Mouse (Mus musculus) left cerebral cortex, postnatal 10 days (tissue): ENCODE data around the gene Ndufb5. TPM values are rescaled to one million over a fixed set of nuclear protein-coding genes. Genes with fewer than 3 reads are reported as not detected.
"Not testable (repeated sequence)": the region's sequence is repeated elsewhere in the genome, so short reads cannot be mapped to it uniquely, and the experiment has no call there.

Experiments used
- DNase-seq, 2 experiments: peaks; one replicate each; pipeline ENCODE4 v3.0.0; 2021 to 2022; ENCODE audit warnings: low spot score in 2 of 2, mixed read lengths in 1 of 2; ENCODE audit errors: extremely low spot score in 1 of 2
- intact Hi-C: fragments of 180-260 bp; cut with DNase I; formaldehyde crosslinking; loops from one replicate; pipeline ENCODE4 v1.15.1; 2025
- total RNA-seq, 2 experiments: library from RNA; stranded (reverse); gene quantifications; 2 replicates each; pipeline ENCODE4 v1.2.3; 2021

The Ndufb5 gene
- total RNA-seq, 2 experiments from 2014 or later = 194 to 198 TPM

GRCm38 (mm10) chr3:32718271-32718670, 18.5 kb upstream of the Ndufb5 start:
- intact Hi-C loops = no loop called here
- DNase-seq = no peak

GRCm38 (mm10) chr3:32724191-32724590, 12.6 kb upstream of the Ndufb5 start:
- intact Hi-C loops = no loop called here
- no peak for DNase-seq

- no peak for DNase-seq
- intact Hi-C loops = no loop called here
Observed at GRCm38 (mm10) chr3:32725951-32726350, 10.8 kb upstream of the Ndufb5 start.

DNA sequence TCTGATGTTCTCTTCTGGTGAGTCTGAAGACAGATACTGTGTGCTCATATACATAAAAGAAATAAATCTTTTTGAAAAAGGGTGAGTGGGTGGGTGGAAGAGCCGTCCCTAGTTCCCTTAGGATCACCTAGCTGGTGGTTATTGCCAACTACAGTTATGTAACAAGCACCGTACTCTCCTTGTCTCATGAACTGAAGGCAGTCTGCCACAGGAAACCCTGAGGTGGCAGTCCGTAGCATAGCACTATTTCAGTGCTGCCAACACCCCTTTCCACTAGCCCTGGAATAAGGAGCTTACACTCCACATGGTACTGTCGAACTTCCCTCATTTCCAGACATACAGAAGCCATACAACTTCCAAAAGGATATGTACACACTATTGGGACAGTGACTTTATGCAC, 8.9 kb upstream of the Ndufb5 start:
- intact Hi-C loops = no loop called here
- no peak for DNase-seq

GRCm38 (mm10) chr3:32737172-32737655, 424 bp downstream of the Ndufb5 start, which contains the start of gene Mrpl47:
Gene Mrpl47, minus strand, starts transcription at chr3:32737605.
- DNase-seq = no peak
- intact Hi-C loops = loop anchor here (5.0 to 10.0 kb wide), 2 partner anchors 80 to 1068 kb away; partner anchors contain the start of gene Usp13

GRCm38 (mm10) chr3:32738549-32738948, 1.8 kb downstream of the Ndufb5 start:
- DNase-seq = no peak
- intact Hi-C loops = loop anchor here (5.0 to 10.0 kb wide), 2 partner anchors 79 to 1066 kb away; partner anchors contain the start of gene Usp13

- no peak for DNase-seq
- intact Hi-C loops = no loop called here
Observed at GRCm38 (mm10) chr3:32742276-32742780, 5.5 kb downstream of the Ndufb5 start.

DNA sequence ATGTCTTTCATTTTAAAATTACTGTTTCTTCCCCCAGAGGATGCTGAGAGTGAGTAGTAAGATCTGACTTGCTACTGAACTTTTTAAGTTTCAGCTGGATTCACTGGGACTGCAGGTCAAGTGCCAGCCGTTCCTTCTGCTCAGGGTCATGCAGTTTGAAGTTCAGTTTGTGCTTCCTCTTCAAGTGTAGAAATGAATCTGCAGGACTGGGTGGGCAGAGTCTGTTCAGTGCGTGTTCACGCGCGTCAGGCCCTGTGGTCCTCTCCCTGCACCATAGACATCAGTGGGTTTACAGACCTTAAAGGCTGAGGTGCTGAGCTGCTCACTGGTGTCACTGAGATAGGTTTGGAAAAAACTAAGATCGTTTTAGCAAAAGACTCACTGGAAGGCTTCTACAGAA, 8.2 kb downstream of the Ndufb5 start:
- intact Hi-C loops = no loop called here
- no peak for DNase-seq

DNA sequence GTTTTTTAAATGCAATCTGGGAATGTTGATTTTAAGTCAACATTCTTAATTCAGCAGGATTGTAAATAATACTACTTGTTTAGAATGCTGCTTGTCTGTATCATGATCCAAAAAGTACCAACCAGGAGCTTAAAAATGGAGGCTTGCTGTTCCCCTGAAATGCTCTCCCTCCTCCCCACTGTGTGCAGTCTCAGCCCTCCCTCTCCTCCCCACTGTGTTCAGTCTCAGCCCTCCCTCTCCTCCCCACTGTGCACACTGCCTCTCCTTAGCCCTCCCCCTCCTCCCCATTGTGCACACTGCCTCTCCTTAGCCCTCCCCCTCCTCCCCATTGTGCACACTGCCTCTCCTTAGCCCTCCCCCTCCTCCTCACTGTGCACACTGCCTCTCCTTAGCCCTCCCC, 8.6 kb downstream of the Ndufb5 start:
- intact Hi-C loops, DNase-seq: not testable (repeated sequence)

- intact Hi-C loops = no loop called here
- DNase-seq = no peak
Observed at GRCm38 (mm10) chr3:32748384-32748783, 11.6 kb downstream of the Ndufb5 start.

GRCm38 (mm10) chr3:32749820-32750579, 13.2 kb downstream of the Ndufb5 start:
- DNase-seq = no peak
- intact Hi-C loops = no loop called here

DNA sequence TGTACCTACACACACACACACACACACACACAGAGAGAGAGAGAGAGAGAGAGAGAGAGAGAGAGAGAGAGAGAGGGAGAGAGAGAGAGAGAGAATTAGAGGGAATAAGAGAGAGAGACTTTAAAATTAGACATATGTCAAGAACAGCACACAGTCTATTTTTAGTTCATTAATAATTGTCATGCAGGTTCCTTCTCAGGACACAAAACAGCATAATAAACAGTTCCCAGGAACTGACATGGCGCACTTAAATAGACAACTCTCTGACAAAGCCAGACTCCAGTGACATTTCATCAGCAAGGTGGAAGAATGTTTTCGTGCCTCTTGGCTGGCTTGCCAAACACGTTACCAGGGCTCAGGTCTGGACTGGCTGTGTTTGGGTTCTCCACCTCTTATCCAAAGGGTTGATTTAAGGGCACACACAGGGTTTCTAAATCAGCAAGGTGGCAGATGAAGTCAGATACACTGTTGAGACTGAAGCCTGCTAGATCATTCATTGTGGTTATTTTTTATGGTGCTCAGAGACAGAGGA, 17.7 kb downstream of the Ndufb5 start:
- intact Hi-C loops = no loop called here
- no peak for DNase-seq

DNA sequence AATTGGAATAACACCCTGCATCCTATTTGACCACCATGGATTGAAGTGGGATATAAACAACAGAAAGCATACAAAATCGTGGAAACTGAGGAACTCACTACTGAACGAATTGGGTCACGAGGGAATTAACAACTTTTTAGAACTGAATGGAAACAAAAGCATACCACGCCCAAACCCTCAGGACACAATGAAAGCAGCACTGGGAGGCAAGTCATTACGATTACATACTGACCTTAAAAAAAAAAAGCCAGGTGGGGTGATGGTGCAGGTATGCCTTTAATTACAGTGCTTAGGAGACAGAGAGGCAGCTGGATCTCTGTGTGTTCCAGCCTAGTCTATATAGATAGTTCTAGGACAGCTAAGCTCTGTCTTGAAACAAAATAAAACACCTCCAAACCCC, 22.4 kb downstream of the Ndufb5 start:
- intact Hi-C loops = no loop called here
- no peak for DNase-seq

DNA sequence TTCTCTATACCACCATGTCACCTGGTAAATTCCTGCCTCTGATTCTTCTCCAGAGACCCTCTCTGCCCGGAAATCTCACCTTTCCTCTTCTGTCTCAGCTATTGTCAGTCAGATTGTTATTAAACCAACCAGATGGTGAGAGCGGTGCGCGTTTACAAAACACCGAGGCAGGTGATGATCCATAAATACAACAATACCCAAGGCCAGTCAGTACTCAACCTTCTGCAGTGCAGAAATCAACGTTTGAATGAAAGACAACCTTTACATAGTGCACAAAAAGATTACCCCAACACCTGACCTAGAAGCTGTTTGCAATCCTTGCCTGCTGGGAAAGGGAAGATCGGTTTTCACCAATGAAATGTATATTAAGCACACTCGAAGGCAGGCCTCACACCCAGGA, 26.2 kb downstream of the Ndufb5 start:
- DNase-seq = no peak
- intact Hi-C loops = no loop called here

DNA sequence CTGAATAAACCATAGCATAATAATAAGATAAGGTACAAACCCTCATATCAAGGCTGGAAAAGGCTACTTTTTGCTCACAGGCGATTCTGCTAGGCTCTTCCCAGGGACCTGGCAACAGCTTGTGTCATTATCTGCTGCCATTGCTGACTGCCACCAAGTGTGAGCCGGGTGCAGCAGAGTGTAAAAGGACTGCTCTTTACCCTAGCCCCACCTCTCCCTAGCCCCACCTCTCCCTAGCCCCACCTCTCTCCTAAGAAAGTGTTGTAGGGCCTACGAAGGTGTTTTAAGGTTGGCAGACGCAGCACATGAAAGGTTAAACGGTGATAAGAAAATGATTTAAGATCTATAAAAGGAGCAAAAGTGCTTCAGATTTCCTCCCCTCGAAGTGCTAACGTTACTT, 27.1 kb downstream of the Ndufb5 start:
- DNase-seq = no peak
- intact Hi-C loops = no loop called here

GRCm38 (mm10) chr3:32770781-32771180, 34.0 kb downstream of the Ndufb5 start:
- intact Hi-C loops = no loop called here
- DNase-seq = no peak
